Mouse (Mus musculus) ES-E14 (cell line): ENCODE data around the gene Cyp4a32. TPM values are rescaled to one million over a fixed set of nuclear protein-coding genes. Genes with fewer than 3 reads are reported as not detected.

ENCODE experiments used
- DNase-seq: peaks from one replicate; pipeline ENCODE4 v3.0.0-alpha.2; 2013; ENCODE audit warnings: low read depth, low spot score
- H3K27ac ChIP-seq: 2 replicates; pipeline ENCODE4 v1.5.1; 2012; ENCODE audit warnings: low read depth, mild to moderate bottlenecking, low read length, moderate library complexity, mixed read lengths; ENCODE audit not compliant: poor library complexity, insufficient read depth, severe bottlenecking
- H3K36me3 ChIP-seq: 2 replicates; pipeline ENCODE4 v1.6.1; 2012; ENCODE audit warnings: mild to moderate bottlenecking, low read length, moderate library complexity, mixed read lengths; ENCODE audit not compliant: control insufficient read depth, poor library complexity, insufficient read depth, severe bottlenecking
- H3K4me1 ChIP-seq, 2 experiments: fragments of 150-350 bp in 1 of 2; sonication (generic) in 1 of 2; 2 replicates each; pipeline ENCODE4 v1.6.1; 2012; ENCODE audit warnings: low read length in 2 of 2, mild to moderate bottlenecking in 1 of 2, mixed read lengths in 1 of 2; ENCODE audit not compliant: control insufficient read depth in 2 of 2, insufficient read depth in 2 of 2, poor library complexity in 1 of 2
- H3K4me3 ChIP-seq, 2 experiments: fragments of 150-350 bp in 1 of 2; sonication (generic) in 1 of 2; 2 replicates each; pipeline ENCODE4 v1.5.1; 2012; ENCODE audit warnings: low read length in 2 of 2, low read depth in 1 of 2, mild to moderate bottlenecking in 1 of 2, mixed read lengths in 1 of 2; ENCODE audit not compliant: insufficient read depth in 1 of 2, poor library complexity in 1 of 2, severe bottlenecking in 1 of 2
- H3K9ac ChIP-seq: 2 replicates; pipeline ENCODE4 v1.6.1; 2012; ENCODE audit warnings: low read depth, mild to moderate bottlenecking, low read length, mixed read lengths; ENCODE audit not compliant: poor library complexity, insufficient read depth, severe bottlenecking
- H3K9me3 ChIP-seq: fragments of 150-350 bp; sonication (generic); 2 replicates; pipeline ENCODE4 v1.6.1; 2012; ENCODE audit warnings: low read depth, mild to moderate bottlenecking, low read length; ENCODE audit not compliant: control insufficient read depth, insufficient read depth
- CHD2 ChIP-seq: IDR thresholded peaks from 2 replicates; pipeline ENCODE4 v1.6.1; 2014; ENCODE audit warnings: mild to moderate bottlenecking, low read depth, low read length, inconsistent platforms
- HCFC1 ChIP-seq: IDR thresholded peaks from 2 replicates; pipeline ENCODE4 v1.6.1; 2012; ENCODE audit warnings: low read length, inconsistent platforms, borderline replicate concordance; ENCODE audit not compliant: insufficient read depth
- MAFK ChIP-seq: IDR thresholded peaks from 2 replicates; pipeline ENCODE4 v1.6.1; 2014; ENCODE audit warnings: mild to moderate bottlenecking, low read depth, low read length, inconsistent platforms; ENCODE audit not compliant: insufficient read depth
- ZC3H11A ChIP-seq: IDR thresholded peaks from 2 replicates; pipeline ENCODE4 v1.6.1; 2012; ENCODE audit warnings: low read depth, mild to moderate bottlenecking, inconsistent platforms, low read length, borderline replicate concordance
- ZNF384 ChIP-seq: IDR thresholded peaks from 2 replicates; pipeline ENCODE4 v1.6.1; 2012; ENCODE audit warnings: low read depth, low read length, inconsistent platforms
- in situ Hi-C, 2 experiments: fragments of 600-800 bp; cut with MboI; formaldehyde crosslinking; loops; one replicate each; pipeline ENCODE4 v1.15.1; 2025; ENCODE audit warnings: low sequenced_read_pairs in 2 of 2, inconsistent platforms in 1 of 2; ENCODE audit not compliant: unreplicated experiment in 2 of 2
- total RNA-seq: library from RNA; depleted of rRNA; stranded (reverse); fragments of 300-350 nt; gene quantifications from 2 replicates; pipeline ENCODE4 v1.2.3, GENCODE M21; 2012; rRNA removed

Gene Cyp4a32
- total RNA-seq, 1 experiment = not detected

DNA sequence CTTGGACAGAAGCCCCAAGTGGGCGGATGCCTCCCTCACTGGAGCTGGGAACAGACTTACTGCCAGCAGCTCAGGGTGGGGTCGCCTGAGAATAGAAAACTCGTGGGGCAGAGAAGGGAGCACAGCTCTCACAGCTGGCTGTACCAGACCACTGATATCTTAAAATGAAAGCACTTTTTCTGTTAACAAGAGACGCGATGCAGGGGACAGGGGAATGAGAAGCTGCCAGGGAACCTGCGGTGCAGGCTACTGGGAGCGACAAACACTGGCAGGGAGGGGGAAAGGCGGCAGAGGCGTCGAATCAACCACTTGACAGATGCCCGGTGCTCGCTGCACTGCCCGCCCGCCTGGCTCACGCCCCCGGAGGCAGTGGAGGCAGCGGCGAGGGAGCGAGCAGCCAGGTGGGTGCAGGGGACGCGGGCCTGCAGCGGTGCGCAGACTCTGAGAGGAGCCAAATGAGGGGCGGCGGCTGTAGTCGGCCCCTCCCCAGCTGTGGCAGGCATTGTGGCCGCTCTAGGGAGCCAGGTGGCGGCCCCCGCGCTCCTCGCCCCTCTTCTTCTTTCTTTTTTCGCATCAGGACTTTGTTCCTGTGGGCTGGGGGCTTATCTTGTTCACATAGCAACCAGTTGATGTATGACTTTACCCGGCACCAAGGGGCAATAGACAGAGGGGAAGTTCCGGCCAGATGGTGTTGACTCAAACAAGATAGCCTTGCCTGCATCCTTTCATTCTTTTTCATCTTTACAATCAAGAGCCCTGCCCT, 56.5 kb downstream of the Cyp4a32 start:
- TF ChIP-seq MAFK = no peak
- no peak for TF ChIP-seq CHD2
- TF ChIP-seq HCFC1 = no peak
- TF ChIP-seq ZC3H11A = no peak
- no peak for TF ChIP-seq ZNF384
- peak overlapping the region; percentile 24 to 57; a peak in 3 of 4 replicates for H3K4me3 ChIP-seq
- no peak overlapping the region for H3K27ac ChIP-seq
- H3K4me1 ChIP-seq = no peaks in the 10 kb centered on the region
- no peaks in the 10 kb centered on the region for H3K9me3 ChIP-seq
- H3K36me3 ChIP-seq = no peaks in the 10 kb centered on the region
- peak; percentile 2 for DNase-seq
- in situ Hi-C loops = no loop called here
- H3K9ac ChIP-seq = peak overlapping the region; percentile 31; the same call in 1 of the 2 replicates

DNA sequence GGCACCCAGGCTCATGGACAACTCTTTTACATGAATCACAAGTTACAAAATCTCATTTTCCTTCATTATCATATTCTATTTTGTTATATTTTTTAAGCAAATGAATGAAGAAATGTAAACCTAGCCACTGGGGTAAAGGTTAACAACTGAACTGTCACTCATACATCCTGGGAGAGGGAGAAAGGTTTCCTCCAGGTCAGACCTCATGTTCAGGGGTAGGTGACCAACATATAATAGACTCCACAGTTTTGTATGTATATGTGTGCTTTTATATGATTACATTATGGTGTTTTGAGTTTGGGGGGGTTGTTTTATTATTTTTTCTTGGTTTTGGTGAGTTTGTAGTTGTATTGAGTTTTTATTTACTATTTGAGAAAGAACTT, 57.1 kb downstream of the Cyp4a32 start:
- no peaks in the 10 kb centered on the region for H3K9me3 ChIP-seq
- H3K9ac ChIP-seq = no peak overlapping the region
- no peak overlapping the region for H3K27ac ChIP-seq
- H3K36me3 ChIP-seq = no peaks in the 10 kb centered on the region
- in situ Hi-C loops = no loop called here
- no peak for DNase-seq
- no peaks in the 10 kb centered on the region for H3K4me1 ChIP-seq
- no peak for TF ChIP-seq CHD2
- no peak for TF ChIP-seq ZNF384
- no peak for TF ChIP-seq ZC3H11A
- TF ChIP-seq MAFK = no peak
- no peak for TF ChIP-seq HCFC1
- H3K4me3 ChIP-seq = no peak overlapping the region

DNA sequence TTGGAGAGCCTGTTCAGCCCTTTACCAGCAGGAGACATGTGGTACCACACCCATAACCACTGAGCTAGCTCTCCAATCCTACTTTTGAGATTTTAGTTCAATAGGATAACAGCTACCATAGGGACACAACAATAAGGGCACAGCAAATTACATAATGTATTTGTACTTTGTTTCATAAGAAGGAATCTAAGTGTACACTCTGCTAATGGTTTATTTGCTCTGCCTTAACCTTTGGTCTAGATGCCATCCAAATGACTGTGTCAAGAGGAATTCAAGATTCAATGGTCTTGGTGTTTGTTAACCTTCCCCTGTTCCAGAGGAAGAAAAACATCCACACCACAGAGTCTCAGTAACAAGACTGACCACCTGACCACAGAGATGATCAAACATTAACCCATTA, 58.4 kb downstream of the Cyp4a32 start:
- Histone ChIP-seq H3K36me3 (no peaks in the 10 kb centered on the region), H3K4me1 (no peaks in the 10 kb centered on the region), H3K9ac (no peak overlapping the region), H3K4me3 (no peak overlapping the region), H3K27ac (no peak overlapping the region), H3K9me3 (no peaks in the 10 kb centered on the region)
- in situ Hi-C loops = no loop called here
- no peak for DNase-seq
- TF ChIP-seq HCFC1 (no peak), MAFK (no peak), CHD2 (no peak), ZC3H11A (no peak)

Other genes starting within 250 kb of the Cyp4a32 start
- not detected in 2 replicates for gene Cyp4a12b, start 189.3 kb upstream of the Cyp4a32 start, total RNA-seq
- not detected in 2 replicates for gene Cyp4a30b, start 148.4 kb upstream of the Cyp4a32 start, total RNA-seq
- not detected in 2 replicates for gene Cyp4a14, start 104.8 kb upstream of the Cyp4a32 start, total RNA-seq
- gene Cyp4a10, start 82.7 kb upstream of the Cyp4a32 start, total RNA-seq = 0.18 TPM in 1 of 2 replicates, not detected in the other
- gene Cyp4a31, start 37.3 kb upstream of the Cyp4a32 start, total RNA-seq = not detected in 2 replicates
- gene Cyp4b1, start 46.8 kb downstream of the Cyp4a32 start, total RNA-seq = not detected in 2 replicates
- gene Efcab14, start 136.8 kb downstream of the Cyp4a32 start, total RNA-seq = 17.1 and 20.2 TPM in 2 replicates
- 0.74 TPM in 1 of 2 replicates, not detected in the other for gene Tex38, start 180.0 kb downstream of the Cyp4a32 start, total RNA-seq
- 17.8 and 22.1 TPM in 2 replicates for gene Atpaf1, start 183.8 kb downstream of the Cyp4a32 start, total RNA-seq
- gene Mob3c, start 227.1 kb downstream of the Cyp4a32 start, total RNA-seq = 4.0 and 8.3 TPM in 2 replicates
- 18.5 and 24.0 TPM in 2 replicates for gene Mknk1, start 238.2 kb downstream of the Cyp4a32 start, total RNA-seq